Mouse (Mus musculus) heart, embryonic 13.5 days (tissue): Measurements from ENCODE around the gene Myo5c. TPM values are rescaled to one million over a fixed set of nuclear protein-coding genes. Genes with fewer than 3 reads are reported as not detected.

Source experiments
- ATAC-seq: fragments of 200-750 bp; cut with Nextera tagmentation; 2 replicates; pipeline ENCODE4 v1.8.0; 2017; ENCODE audit warnings: moderate TSS enrichment; ENCODE audit not compliant: insufficient number of reproducible peaks, low FRiP score, low TSS enrichment; ENCODE audit errors: extremely low read depth
- H3K27ac ChIP-seq: fragments of 300-500 bp; sonication (generic); replicated peaks from 2 replicates; pipeline ENCODE4 v1.5.1; 2015; ENCODE audit warnings: moderate library complexity, mild to moderate bottlenecking, inconsistent platforms
- H3K27me3 ChIP-seq: fragments of 300-500 bp; sonication (generic); replicated peaks from 2 replicates; pipeline ENCODE4 v1.6.1; 2015; ENCODE audit warnings: mild to moderate bottlenecking, inconsistent platforms
- H3K36me3 ChIP-seq: fragments of 300-500 bp; sonication (generic); 2 replicates; pipeline ENCODE4 v1.6.1; 2015; ENCODE audit warnings: mild to moderate bottlenecking, inconsistent platforms
- H3K4me1 ChIP-seq: fragments of 300-500 bp; sonication (generic); 2 replicates; pipeline ENCODE4 v1.6.1; 2015; ENCODE audit warnings: inconsistent platforms
- H3K4me2 ChIP-seq: fragments of 300-500 bp; sonication (generic); 2 replicates; pipeline ENCODE4 v1.6.1; 2015; ENCODE audit warnings: inconsistent platforms, mild to moderate bottlenecking, moderate library complexity
- H3K4me3 ChIP-seq: fragments of 300-500 bp; sonication (generic); 2 replicates; pipeline ENCODE4 v1.5.1; 2015; ENCODE audit warnings: moderate library complexity, mild to moderate bottlenecking, inconsistent platforms
- H3K9ac ChIP-seq: fragments of 300-500 bp; sonication (generic); 2 replicates; pipeline ENCODE4 v1.6.1; 2015; ENCODE audit warnings: inconsistent platforms, mild to moderate bottlenecking, moderate library complexity
- H3K9me3 ChIP-seq: fragments of 300-500 bp; sonication (generic); 2 replicates; pipeline ENCODE4 v1.6.1; 2016; ENCODE audit warnings: inconsistent platforms
- WGBS: fragments of 180-500 bp; shearing (Covaris S2); methylation state at CpG from one replicate; pipeline ENCODE4 v1.1.7; 2015; ENCODE audit warnings: mixed read lengths; 5-methylcytosine and 5-hydroxymethylcytosine counted together
- polyA plus RNA-seq: library from polyadenylated mRNA; unstranded; fragments of >200 nt; fragmentation: Nextera tagmentation; extraction: Ambion mirVana; gene quantifications from 2 replicates; pipeline ENCODE4 v1.2.1, GENCODE M21; 2015

Myo5c gene
- 1.7 and 2.1 TPM in 2 replicates for polyA plus RNA-seq

DNA sequence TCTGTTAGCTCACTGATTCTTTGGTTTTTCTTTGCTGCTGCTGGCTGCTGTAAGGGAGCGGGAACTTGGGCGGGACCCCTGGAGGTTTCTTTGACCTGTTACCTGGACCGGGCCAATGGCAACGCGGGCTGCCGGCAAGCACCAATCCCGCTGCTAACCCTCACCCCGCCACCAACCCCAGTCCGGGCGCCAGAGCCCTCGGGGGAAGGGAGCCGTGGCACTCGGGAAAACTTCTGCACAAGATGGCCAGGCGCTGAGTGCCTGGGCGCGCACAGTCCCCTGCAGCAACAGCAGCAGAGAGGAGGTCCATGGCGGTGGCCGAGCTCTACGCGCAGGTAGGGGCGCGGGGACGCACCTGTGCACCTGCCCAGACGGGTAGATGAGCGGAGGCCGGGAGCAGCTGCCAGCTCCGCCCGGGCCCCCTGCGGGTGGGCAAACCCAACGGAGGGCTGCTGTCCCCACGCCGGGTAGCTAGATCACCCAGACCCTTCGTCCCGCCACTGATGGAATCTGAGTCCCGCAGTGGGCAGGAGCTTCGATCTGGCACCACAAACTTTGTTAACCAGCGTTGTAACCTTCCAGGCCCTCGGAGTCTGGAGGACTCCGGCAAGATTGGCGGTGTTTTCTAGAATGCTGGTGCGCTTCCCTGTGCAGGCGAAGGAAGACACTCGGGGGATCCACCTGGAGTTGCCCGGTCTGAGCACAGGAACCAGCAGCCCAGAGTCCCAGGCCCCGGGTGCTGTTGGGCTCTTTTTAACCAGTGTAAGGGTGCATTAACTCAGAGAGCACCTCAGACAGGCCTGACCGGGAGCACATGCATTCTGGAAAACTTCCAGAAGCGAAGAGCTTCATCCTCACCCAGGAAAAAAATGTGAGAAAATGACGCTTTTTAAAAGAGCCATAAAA, at the start of gene Myo5c:
Myo5c (plus strand) TSS at position 180 of the 906 bp plus-strand sequence.
- Histone ChIP-seq H3K9me3 (no peaks in the 10 kb centered on the region), H3K4me2 (peak within 1 kb of the TSS; percentile 94), H3K36me3 (no peaks in the 10 kb centered on the region), H3K4me1 (peaks cover 28% of the 10 kb centered on the region), H3K4me3 (peak within 1 kb of the TSS; percentile 62), H3K9ac (peak within 1 kb of the TSS; percentile 79), H3K27ac (no peak within 1 kb of the TSS), H3K27me3 (peaks cover 33% of the 10 kb centered on the region)
- no peak for ATAC-seq
- WGBS, result 6% methylated on average over 48 of the region's 48 CpGs

DNA sequence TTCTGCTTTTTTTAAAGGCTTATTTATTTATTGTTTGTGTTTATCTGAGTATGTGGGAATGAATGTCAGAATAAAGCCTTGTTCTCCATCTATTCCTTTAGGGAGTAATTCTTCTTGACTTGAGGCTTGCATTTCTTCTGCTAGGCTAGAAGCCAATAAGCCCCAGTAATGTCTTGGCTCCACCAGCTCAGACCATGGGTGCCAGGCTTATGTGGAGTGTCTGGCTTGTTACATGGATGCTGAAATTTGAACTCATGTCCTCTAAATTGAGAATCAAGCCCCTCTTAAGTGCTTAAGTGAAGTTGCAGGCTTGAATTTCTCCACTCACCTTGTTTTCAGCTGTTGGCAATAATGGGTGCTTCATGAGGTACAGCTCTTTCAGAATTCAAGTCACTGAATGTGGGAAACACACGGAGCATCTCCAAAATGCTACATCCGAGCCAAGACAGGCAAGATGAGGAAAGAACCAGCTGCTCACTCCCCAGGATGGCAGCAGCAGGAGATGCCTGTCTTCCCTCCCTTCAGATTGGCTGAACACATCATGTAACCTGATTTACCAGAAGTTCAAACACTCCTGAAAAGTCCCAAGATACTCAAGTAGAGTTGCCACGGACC, 44.1 kb upstream of the Myo5c start:
- WGBS, result 80% methylated on average over 3 of the region's 3 CpGs
- Histone ChIP-seq H3K36me3 (peaks cover 66% of the 10 kb centered on the region), H3K27me3 (no peaks in the 10 kb centered on the region), H3K9me3 (no peaks in the 10 kb centered on the region), H3K4me1 (no peaks in the 10 kb centered on the region), H3K9ac (no peak overlapping the region), H3K27ac (no peak overlapping the region), H3K4me2 (no peak overlapping the region), H3K4me3 (no peak overlapping the region)
- ATAC-seq, result no peak

DNA sequence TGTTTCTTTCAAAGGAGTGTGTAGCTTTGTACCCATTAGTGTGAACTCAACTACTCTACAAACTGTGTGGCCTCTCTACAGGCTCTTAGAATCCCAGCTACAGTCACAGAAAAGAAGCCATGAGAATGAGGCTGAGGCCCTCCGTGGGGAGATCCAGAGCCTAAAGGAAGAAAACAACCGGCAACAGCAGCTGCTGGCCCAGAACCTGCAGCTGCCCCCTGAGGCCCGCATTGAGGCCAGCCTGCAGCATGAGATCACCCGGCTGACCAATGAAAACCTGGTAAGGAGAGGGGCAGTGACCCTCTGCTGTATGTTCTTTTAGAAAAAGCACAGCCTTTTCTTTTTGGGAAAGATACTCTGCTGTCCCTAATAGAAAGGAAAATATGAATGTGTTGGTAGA, 38.0 kb upstream of the Myo5c start:
- H3K27me3 ChIP-seq, result no peaks in the 10 kb centered on the region
- WGBS, result 55% methylated on average over 4 of the region's 4 CpGs
- ATAC-seq, result no peak
- peaks cover 38% of the 10 kb centered on the region for H3K36me3 ChIP-seq
- peaks cover 17% of the 10 kb centered on the region for H3K4me1 ChIP-seq
- no peak overlapping the region for H3K4me2 ChIP-seq
- no peak overlapping the region for H3K27ac ChIP-seq
- H3K4me3 ChIP-seq, result no peak overlapping the region
- H3K9ac ChIP-seq, result no peak overlapping the region
- no peaks in the 10 kb centered on the region for H3K9me3 ChIP-seq

DNA sequence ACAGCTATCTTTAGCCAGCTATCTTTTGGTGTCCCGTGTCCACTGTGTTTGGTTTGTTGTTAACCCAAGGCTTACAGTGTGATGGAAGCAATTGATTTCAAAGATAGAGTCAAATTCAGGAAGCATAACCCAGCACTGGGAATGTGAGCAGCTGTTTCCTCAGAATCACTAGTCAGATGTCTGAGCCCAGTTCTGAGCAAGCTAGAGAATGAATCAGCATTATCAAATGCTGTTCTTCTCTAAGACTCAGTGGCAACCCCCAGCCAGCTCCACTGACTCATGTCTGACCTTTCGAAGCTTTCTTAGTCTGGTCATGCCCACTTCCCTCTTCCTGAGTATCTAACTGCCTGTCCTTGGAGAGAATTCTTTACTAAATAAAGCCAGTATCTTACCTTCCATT, 35.5 kb upstream of the Myo5c start:
- H3K27ac ChIP-seq, result no peak overlapping the region
- no peak for ATAC-seq
- 17% methylated on average over 2 of the region's 2 CpGs for WGBS

DNA sequence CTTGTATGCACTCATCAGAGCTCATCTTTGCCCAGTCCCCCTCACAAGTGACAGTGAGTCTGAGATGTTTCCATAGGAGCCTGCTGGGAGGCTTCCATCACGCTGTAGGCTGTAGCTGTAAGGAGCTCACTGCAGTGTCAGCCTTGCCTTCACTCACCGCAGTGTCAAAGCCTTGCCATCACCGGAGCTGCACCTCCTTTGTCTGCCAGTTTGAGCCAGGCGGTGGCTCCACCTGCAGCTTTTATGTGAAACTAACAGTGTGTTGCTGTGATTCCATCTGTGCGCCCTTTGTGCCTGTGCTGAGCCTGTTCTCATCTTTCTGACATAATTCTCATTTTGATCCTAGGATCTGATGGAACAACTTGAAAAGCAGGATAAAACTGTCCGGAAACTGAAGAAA, 34.5 kb upstream of the Myo5c start:
- no peak for ATAC-seq
- 47% methylated on average over 6 of the region's 6 CpGs for WGBS
- Histone ChIP-seq H3K9me3 (no peaks in the 10 kb centered on the region), H3K9ac (no peak overlapping the region), H3K4me1 (peaks cover 17% of the 10 kb centered on the region), H3K27ac (no peak overlapping the region), H3K4me3 (no peak overlapping the region), H3K27me3 (no peaks in the 10 kb centered on the region), H3K4me2 (no peak overlapping the region), H3K36me3 (peaks cover 40% of the 10 kb centered on the region)

More for the DNA sequence above, 35.5 kb upstream of the Myo5c start:
- Histone ChIP-seq H3K36me3 (peaks cover 37% of the 10 kb centered on the region), H3K9me3 (no peaks in the 10 kb centered on the region), H3K4me3 (no peak overlapping the region), H3K9ac (no peak overlapping the region), H3K4me2 (no peak overlapping the region), H3K4me1 (peaks cover 17% of the 10 kb centered on the region), H3K27me3 (no peaks in the 10 kb centered on the region)

DNA sequence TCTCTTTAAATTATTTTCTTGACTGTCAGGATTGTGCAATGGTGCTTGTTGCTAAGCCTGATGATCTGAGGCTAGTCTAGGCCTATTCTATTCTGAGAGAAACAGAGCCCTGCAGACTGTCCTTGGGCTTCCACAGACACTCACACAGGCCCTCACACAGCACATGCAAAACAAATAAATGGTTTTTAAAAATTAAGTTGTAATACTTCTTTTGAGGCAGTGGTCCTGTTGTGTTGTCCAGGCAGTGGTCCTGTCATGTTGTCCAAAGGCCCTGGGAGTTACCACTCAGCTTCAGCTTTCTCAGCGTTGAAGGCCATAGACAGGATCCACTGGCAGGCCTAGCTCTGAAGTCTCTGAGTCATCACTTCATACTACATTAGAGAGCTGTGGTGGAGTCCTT, 30.3 kb upstream of the Myo5c start:
- Histone ChIP-seq H3K9me3 (no peaks in the 10 kb centered on the region), H3K9ac (no peak overlapping the region), H3K27me3 (no peaks in the 10 kb centered on the region), H3K36me3 (peaks cover 55% of the 10 kb centered on the region), H3K4me3 (no peak overlapping the region), H3K27ac (no peak overlapping the region), H3K4me1 (no peaks in the 10 kb centered on the region), H3K4me2 (no peak overlapping the region)
- 91% methylated on average over 1 of the region's 1 CpGs for WGBS
- ATAC-seq, result no peak

DNA sequence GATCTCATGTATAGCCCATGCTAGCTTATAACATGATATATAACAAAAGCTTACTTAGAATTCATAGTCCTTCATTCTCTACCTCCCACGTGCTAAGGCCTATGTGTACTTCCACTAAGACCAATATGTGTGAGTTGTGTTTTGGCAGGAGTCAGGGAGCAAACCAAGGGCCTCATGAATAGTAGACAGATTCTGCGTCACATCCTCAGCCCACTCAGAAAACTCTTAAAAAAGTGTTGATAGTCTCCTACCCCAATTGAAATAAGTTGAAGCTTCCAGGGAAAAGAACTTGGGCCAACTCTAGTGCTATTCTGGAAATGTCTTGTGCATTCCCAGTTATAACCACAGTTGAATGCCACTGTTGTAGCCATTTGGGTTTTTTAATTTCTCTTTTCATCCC, 29.8 kb upstream of the Myo5c start:
- ATAC-seq, result no peak
- whole genome bisulfite sequencing, result 85% methylated on average over 2 of the region's 2 CpGs
- peaks cover 55% of the 10 kb centered on the region for H3K36me3 ChIP-seq

DNA sequence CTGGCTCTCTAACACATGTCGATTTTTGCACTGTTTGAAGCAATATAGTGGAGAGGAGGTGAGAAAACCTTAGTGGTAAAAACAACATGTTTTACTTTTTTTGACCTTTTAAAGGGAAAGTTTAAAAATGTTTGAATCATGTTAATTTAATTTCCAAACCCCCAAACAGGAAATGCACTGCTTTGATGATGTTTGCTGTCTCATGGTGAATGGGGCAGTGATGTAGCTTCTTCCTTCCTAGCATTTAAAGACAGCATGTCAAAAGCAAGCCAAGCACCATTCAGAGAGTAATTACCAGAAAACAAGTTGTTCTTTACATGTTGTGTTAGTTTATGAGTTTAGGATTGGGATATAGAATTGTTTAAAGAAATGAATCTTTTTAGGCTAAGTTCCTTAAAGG, 22.6 kb upstream of the Myo5c start:
- Histone ChIP-seq H3K9me3 (no peaks in the 10 kb centered on the region), H3K4me3 (no peak overlapping the region), H3K36me3 (peaks cover 44% of the 10 kb centered on the region), H3K4me2 (no peak overlapping the region), H3K9ac (no peak overlapping the region), H3K27ac (no peak overlapping the region), H3K4me1 (0 out of 2 replicates have a peak, but pooled peaks cover 6% of the 10 kb centered on the region), H3K27me3 (no peaks in the 10 kb centered on the region)
- WGBS, result 68% methylated on average over 1 of the region's 1 CpGs
- ATAC-seq, result no peak

More for the DNA sequence above, 29.8 kb upstream of the Myo5c start:
- Histone ChIP-seq H3K27ac (no peak overlapping the region), H3K4me3 (no peak overlapping the region), H3K4me1 (no peaks in the 10 kb centered on the region), H3K27me3 (no peaks in the 10 kb centered on the region), H3K4me2 (no peak overlapping the region), H3K9ac (no peak overlapping the region), H3K9me3 (no peaks in the 10 kb centered on the region)

DNA sequence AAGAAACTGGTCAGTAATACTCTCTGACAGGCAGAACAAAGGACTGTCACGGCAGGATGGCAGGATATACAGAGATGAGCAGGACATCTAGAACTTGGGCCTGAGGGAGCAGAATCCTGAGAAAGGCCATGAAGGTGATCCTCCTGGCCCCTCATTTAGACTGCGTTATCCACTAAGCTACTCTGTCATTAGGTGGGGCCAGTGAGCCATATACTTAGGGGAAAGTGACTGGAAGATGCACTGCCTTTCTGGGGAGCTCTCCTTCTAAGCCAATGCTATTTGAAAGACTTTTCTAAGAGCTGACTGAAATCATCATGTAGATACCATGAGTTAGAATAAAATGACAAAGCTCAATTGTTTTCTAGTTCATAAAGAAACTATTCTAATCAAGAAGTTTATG, 21.6 kb upstream of the Myo5c start:
- no peak overlapping the region for H3K4me3 ChIP-seq
- 64% methylated on average over 2 of the region's 2 CpGs for WGBS
- no peaks in the 10 kb centered on the region for H3K9me3 ChIP-seq
- H3K27me3 ChIP-seq, result no peaks in the 10 kb centered on the region
- ATAC-seq, result no peak
- H3K27ac ChIP-seq, result no peak overlapping the region
- H3K36me3 ChIP-seq, result peaks cover 43% of the 10 kb centered on the region
- H3K4me1 ChIP-seq, result 0 out of 2 replicates have a peak, but pooled peaks cover 6% of the 10 kb centered on the region
- no peak overlapping the region for H3K9ac ChIP-seq
- H3K4me2 ChIP-seq, result no peak overlapping the region

DNA sequence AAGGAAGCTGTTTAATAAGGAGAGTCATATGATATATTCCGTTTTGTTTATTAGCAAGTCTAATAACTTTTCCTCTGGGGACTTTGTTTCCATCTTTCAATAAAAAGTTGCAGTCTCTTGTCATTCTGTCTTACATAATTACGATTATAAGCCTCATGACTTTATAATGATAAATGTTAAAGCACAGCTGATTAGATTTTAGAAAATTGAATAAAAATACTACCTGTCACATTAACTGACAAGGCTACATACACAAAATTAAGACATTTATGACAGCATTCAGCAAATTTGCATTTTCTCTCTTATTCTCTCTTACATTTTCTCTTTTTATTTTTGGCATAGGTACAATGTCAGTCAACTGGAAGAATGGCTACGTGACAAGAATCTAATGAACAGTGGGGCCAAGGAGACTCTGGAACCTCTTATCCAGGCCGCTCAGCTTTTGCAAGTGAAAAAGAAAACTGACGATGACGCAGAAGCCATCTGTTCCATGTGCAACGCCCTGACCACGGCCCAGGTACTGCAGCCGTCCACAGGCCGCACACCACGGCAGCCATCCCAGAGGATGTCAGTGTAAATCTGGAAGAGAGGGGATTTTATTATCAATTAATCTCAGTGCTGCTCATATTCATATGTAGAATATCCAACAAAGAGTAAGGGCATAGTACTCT, 16.9 kb upstream of the Myo5c start:
- no peak for ATAC-seq

DNA sequence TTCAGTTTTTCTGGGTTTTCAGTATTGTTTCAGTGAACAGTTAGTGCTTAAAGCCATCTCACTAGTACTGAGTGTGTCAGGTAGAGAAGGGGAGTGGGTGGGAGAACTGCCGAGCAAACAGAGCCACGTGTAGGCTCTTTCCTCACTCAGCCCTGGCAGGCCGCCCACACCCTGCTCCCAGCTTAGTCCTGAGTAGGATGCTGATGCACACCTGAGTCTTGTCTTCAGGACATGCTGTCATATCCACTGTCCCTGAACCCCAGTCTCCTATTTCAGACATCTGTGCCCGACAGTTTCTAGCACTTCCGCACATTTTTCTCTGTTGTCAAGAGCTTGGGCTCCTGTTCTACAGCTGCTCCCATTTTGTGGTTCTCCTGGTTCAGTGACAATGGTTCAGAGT, 11.9 kb upstream of the Myo5c start:
- Histone ChIP-seq H3K9ac (no peak overlapping the region), H3K36me3 (peaks cover 36% of the 10 kb centered on the region), H3K4me1 (peaks cover 9% of the 10 kb centered on the region), H3K9me3 (no peaks in the 10 kb centered on the region), H3K27ac (no peak overlapping the region), H3K4me3 (no peak overlapping the region), H3K4me2 (no peak overlapping the region), H3K27me3 (no peaks in the 10 kb centered on the region)
- no peak for ATAC-seq
- WGBS, result 72% methylated on average over 5 of the region's 5 CpGs

More for the DNA sequence above, 16.9 kb upstream of the Myo5c start:
- Histone ChIP-seq H3K27ac (no peak overlapping the region), H3K4me2 (no peak overlapping the region), H3K27me3 (no peaks in the 10 kb centered on the region), H3K4me1 (0 out of 2 replicates have a peak, but pooled peaks cover 6% of the 10 kb centered on the region), H3K9ac (no peak overlapping the region), H3K4me3 (no peak overlapping the region), H3K9me3 (no peaks in the 10 kb centered on the region), H3K36me3 (peaks cover 65% of the 10 kb centered on the region)
- WGBS, result 90% methylated on average over 11 of the region's 11 CpGs
